Mouse (Mus musculus) stomach, embryonic 16.5 days (tissue): ENCODE measurements around the gene Nt5c2. TPM values are rescaled to one million over a fixed set of nuclear protein-coding genes. Genes with fewer than 3 reads are reported as not detected.
"Not testable (repeated sequence)": the region's sequence is repeated elsewhere in the genome, so short reads cannot be mapped to it uniquely, and the experiment has no call there.

Experiments used
- ATAC-seq: fragments of 200-750 bp; cut with Nextera tagmentation; 2 replicates; pipeline ENCODE4 v1.8.0; 2017; ENCODE audit warnings: moderate number of reproducible peaks, moderate TSS enrichment; ENCODE audit not compliant: insufficient read depth, low FRiP score
- H3K27ac ChIP-seq: fragments of 300-500 bp; sonication (generic); 2 replicates; pipeline ENCODE4 v1.5.1; 2014; ENCODE audit warnings: low read length
- H3K27me3 ChIP-seq: fragments of 300-500 bp; sonication (generic); 2 replicates; pipeline ENCODE4 v1.6.1; 2014; ENCODE audit warnings: low read length, control low read depth, mixed read lengths; ENCODE audit not compliant: control insufficient read depth, insufficient read depth
- H3K36me3 ChIP-seq: fragments of 300-500 bp; sonication (generic); 2 replicates; pipeline ENCODE4 v1.6.1; 2014; ENCODE audit warnings: low read length; ENCODE audit not compliant: control insufficient read depth, insufficient read depth
- H3K4me1 ChIP-seq: fragments of 300-500 bp; sonication (generic); 2 replicates; pipeline ENCODE4 v1.6.1; 2014; ENCODE audit warnings: low read length, control low read depth, mixed read lengths; ENCODE audit not compliant: control insufficient read depth, insufficient read depth
- H3K4me2 ChIP-seq: fragments of 300-500 bp; sonication (generic); 2 replicates; pipeline ENCODE4 v1.6.1; 2014; ENCODE audit warnings: low read depth, low read length, mixed read lengths
- H3K4me3 ChIP-seq: fragments of 300-500 bp; sonication (generic); replicated peaks from 2 replicates; pipeline ENCODE4 v1.5.1; 2014; ENCODE audit warnings: mild to moderate bottlenecking, low read length
- H3K9ac ChIP-seq: fragments of 300-500 bp; sonication (generic); 2 replicates; pipeline ENCODE4 v1.6.1; 2014; ENCODE audit warnings: low read length
- H3K9me3 ChIP-seq: fragments of 300-500 bp; sonication (generic); replicated peaks from 2 replicates; pipeline ENCODE4 v1.6.1; 2016; ENCODE audit warnings: low read length, control low read depth; ENCODE audit not compliant: control insufficient read depth
- WGBS: fragments of 180-500 bp; shearing (Covaris S2); extraction: QIAGEN DNeasy Blood & Tissue Kit; methylation state at CpG from one replicate; pipeline ENCODE4 v1.1.7; 2014; 5-methylcytosine and 5-hydroxymethylcytosine counted together
- polyA plus RNA-seq: library from polyadenylated mRNA; unstranded; fragments of >200 nt; fragmentation: Nextera tagmentation; extraction: Ambion mirVana; gene quantifications from 2 replicates; pipeline ENCODE4 v1.2.1, GENCODE M21; 2015

The Nt5c2 gene
- polyA plus RNA-seq, 1 experiment from 2014 or later, result 91.2 TPM

- H3K27me3 ChIP-seq, result no peaks in the 10 kb centered on the region
Observed at GRCm38 (mm10) chr19:46998953-46999352, 16.0 kb downstream of the Nt5c2 start.

GRCm38 (mm10) chr19:46998168-46998870, 16.6 kb downstream of the Nt5c2 start:
- H3K4me3 ChIP-seq, result no peak overlapping the region
- no peak for ATAC-seq
- no peak overlapping the region for H3K4me2 ChIP-seq
- no peak overlapping the region for H3K27ac ChIP-seq
- no peak overlapping the region for H3K9ac ChIP-seq
- H3K27me3 ChIP-seq, result no peaks in the 10 kb centered on the region
- H3K36me3 ChIP-seq, result no peaks in the 10 kb centered on the region
- no peaks in the 10 kb centered on the region for H3K4me1 ChIP-seq
- 80% methylated on average over 8 of the region's 8 CpGs for WGBS
- no peaks in the 10 kb centered on the region for H3K9me3 ChIP-seq

More at GRCm38 (mm10) chr19:46998953-46999352, 16.0 kb downstream of the Nt5c2 start:
- no peak overlapping the region for H3K4me2 ChIP-seq
- no peak overlapping the region for H3K27ac ChIP-seq
- WGBS, result 80% methylated on average over 4 of the region's 4 CpGs
- H3K36me3 ChIP-seq, result no peaks in the 10 kb centered on the region
- H3K9ac ChIP-seq, result no peak overlapping the region
- ATAC-seq, result no peak
- H3K4me1 ChIP-seq, result no peaks in the 10 kb centered on the region
- no peak overlapping the region for H3K4me3 ChIP-seq
- no peaks in the 10 kb centered on the region for H3K9me3 ChIP-seq

GRCm38 (mm10) chr19:46996095-46996494, 18.9 kb downstream of the Nt5c2 start:
- Histone ChIP-seq H3K9me3 (no peaks in the 10 kb centered on the region), H3K27me3 (no peaks in the 10 kb centered on the region), H3K4me3 (no peak overlapping the region), H3K9ac (no peak overlapping the region), H3K4me1 (no peaks in the 10 kb centered on the region), H3K27ac (no peak overlapping the region), H3K36me3 (no peaks in the 10 kb centered on the region), H3K4me2 (no peak overlapping the region)
- no peak for ATAC-seq
- WGBS, result 80% methylated on average over 9 of the region's 9 CpGs

- not testable (repeated sequence) for H3K4me2 ChIP-seq, H3K36me3 ChIP-seq, ATAC-seq, H3K4me1 ChIP-seq, H3K9ac ChIP-seq, H3K9me3 ChIP-seq, H3K4me3 ChIP-seq, H3K27ac ChIP-seq, H3K27me3 ChIP-seq
- 68% methylated on average over 4 of the region's 4 CpGs for WGBS
Observed at GRCm38 (mm10) chr19:46992329-46992728, 22.6 kb downstream of the Nt5c2 start.

- no peak overlapping the region for H3K27ac ChIP-seq
- no peaks in the 10 kb centered on the region for H3K9me3 ChIP-seq
- no peak overlapping the region for H3K4me2 ChIP-seq
- ATAC-seq, result no peak
- no peaks in the 10 kb centered on the region for H3K27me3 ChIP-seq
- H3K4me3 ChIP-seq, result no peak overlapping the region
- H3K36me3 ChIP-seq, result no peaks in the 10 kb centered on the region
- no peak overlapping the region for H3K9ac ChIP-seq
- WGBS, result 12% methylated on average over 5 of the region's 5 CpGs
- H3K4me1 ChIP-seq, result peaks cover 11% of the 10 kb centered on the region
Observed at GRCm38 (mm10) chr19:46991145-46991544, 23.8 kb downstream of the Nt5c2 start.

- not testable (repeated sequence) for H3K9me3 ChIP-seq, H3K27ac ChIP-seq, H3K27me3 ChIP-seq, H3K4me3 ChIP-seq, H3K36me3 ChIP-seq, H3K4me2 ChIP-seq, H3K9ac ChIP-seq, ATAC-seq
- WGBS, result 74% methylated on average over 8 of the region's 8 CpGs
- H3K4me1 ChIP-seq, result peaks cover 11% of the 10 kb centered on the region
Observed at GRCm38 (mm10) chr19:46990625-46991024, 24.3 kb downstream of the Nt5c2 start.

GRCm38 (mm10) chr19:46990153-46990518, 24.8 kb downstream of the Nt5c2 start:
- WGBS, result 74% methylated on average over 3 of the region's 3 CpGs
- no peak for ATAC-seq

GRCm38 (mm10) chr19:46989479-46990152, 25.3 kb downstream of the Nt5c2 start:
- Histone ChIP-seq H3K27me3 (no peaks in the 10 kb centered on the region), H3K27ac (peak overlapping the region; percentile 53), H3K4me2 (no peak overlapping the region), H3K4me3 (no peak overlapping the region), H3K36me3 (no peaks in the 10 kb centered on the region), H3K9ac (peak overlapping the region; percentile 28; the same call in 1 of the 2 replicates), H3K4me1 (peaks cover 14% of the 10 kb centered on the region), H3K9me3 (no peaks in the 10 kb centered on the region)
- WGBS, result 69% methylated on average over 20 of the region's 20 CpGs
- ATAC-seq, result no peak

More at GRCm38 (mm10) chr19:46990153-46990518, 24.8 kb downstream of the Nt5c2 start:
- no peak overlapping the region for H3K4me2 ChIP-seq
- no peaks in the 10 kb centered on the region for H3K36me3 ChIP-seq
- H3K4me1 ChIP-seq, result peaks cover 11% of the 10 kb centered on the region
- no peak overlapping the region for H3K4me3 ChIP-seq
- no peaks in the 10 kb centered on the region for H3K9me3 ChIP-seq
- H3K9ac ChIP-seq, result peak overlapping the region; percentile 28; the same call in 1 of the 2 replicates
- H3K27ac ChIP-seq, result peak overlapping the region; percentile 53; the same call in 1 of the 2 replicates
- H3K27me3 ChIP-seq, result no peaks in the 10 kb centered on the region
